Mouse (Mus musculus) hindbrain, embryonic 11.5 days (tissue): Measurements from ENCODE around the gene Arhgap15. TPM values are rescaled to one million over a fixed set of nuclear protein-coding genes. Genes with fewer than 3 reads are reported as not detected.
"Not testable (repeated sequence)": the region's sequence is repeated elsewhere in the genome, so short reads cannot be mapped to it uniquely, and the experiment has no call there.

Experiments used
- ATAC-seq: fragments of 200-750 bp; cut with Nextera tagmentation; 2 replicates; pipeline ENCODE4 v1.8.0; 2017; ENCODE audit warnings: mild to moderate bottlenecking, moderate TSS enrichment, moderate library complexity; ENCODE audit not compliant: low FRiP score
- DNase-seq: peaks from one replicate; pipeline ENCODE4 v3.0.0-alpha.2; 2015; ENCODE audit warnings: low spot score
- H3K27ac ChIP-seq: fragments of 300-500 bp; sonication (generic); 2 replicates; pipeline ENCODE4 v1.5.1; 2014; ENCODE audit warnings: mild to moderate bottlenecking, low read depth, low read length
- H3K27me3 ChIP-seq: fragments of 300-500 bp; sonication (generic); 2 replicates; pipeline ENCODE4 v1.6.1; 2014; ENCODE audit warnings: mild to moderate bottlenecking, low read length, moderate library complexity, mixed read lengths; ENCODE audit not compliant: control insufficient read depth, insufficient read depth
- H3K36me3 ChIP-seq: fragments of 300-500 bp; sonication (generic); 2 replicates; pipeline ENCODE4 v1.6.1; 2014; ENCODE audit warnings: mild to moderate bottlenecking, low read length, moderate library complexity, mixed read lengths; ENCODE audit not compliant: control insufficient read depth, insufficient read depth
- H3K4me1 ChIP-seq: fragments of 300-500 bp; sonication (generic); replicated peaks from 2 replicates; pipeline ENCODE4 v1.6.1; 2014; ENCODE audit warnings: low read length, mixed read lengths; ENCODE audit not compliant: control insufficient read depth, insufficient read depth
- H3K4me2 ChIP-seq: fragments of 300-500 bp; sonication (generic); replicated peaks from 2 replicates; pipeline ENCODE4 v1.6.1; 2014; ENCODE audit warnings: mild to moderate bottlenecking, low read depth, low read length
- H3K4me3 ChIP-seq: fragments of 300-500 bp; sonication (generic); 2 replicates; pipeline ENCODE4 v1.5.1; 2014; ENCODE audit warnings: low read depth, low read length
- H3K9ac ChIP-seq: fragments of 300-500 bp; sonication (generic); 2 replicates; pipeline ENCODE4 v1.6.1; 2014; ENCODE audit warnings: low read depth, low read length
- H3K9me3 ChIP-seq: fragments of 300-500 bp; sonication (generic); 2 replicates; pipeline ENCODE4 v1.6.1; 2016; ENCODE audit warnings: low read length; ENCODE audit not compliant: control insufficient read depth
- WGBS: fragments of 180-500 bp; shearing (Covaris S2); extraction: QIAGEN DNeasy Blood & Tissue Kit; methylation state at CpG from one replicate; pipeline ENCODE4 v1.1.7; 2014; 5-methylcytosine and 5-hydroxymethylcytosine counted together
- polyA plus RNA-seq: library from polyadenylated mRNA; unstranded; fragments of >200 nt; fragmentation: Nextera tagmentation; extraction: Ambion mirVana; gene quantifications from 2 replicates; pipeline ENCODE4 v1.2.1, GENCODE M21; 2014

The Arhgap15 gene
- polyA plus RNA-seq, 1 experiment from 2014 or later = 1.6 TPM

GRCm38 (mm10) chr2:43735071-43735470 lies 13.6 kb upstream of the Arhgap15 start:
- ATAC-seq, H3K27ac ChIP-seq, DNase-seq, H3K27me3 ChIP-seq, H3K4me1 ChIP-seq, H3K9ac ChIP-seq, H3K36me3 ChIP-seq, H3K4me2 ChIP-seq, H3K9me3 ChIP-seq, H3K4me3 ChIP-seq: not testable (repeated sequence)
- 96% methylated on average over 4 of the region's 4 CpGs for WGBS

- 90% methylated on average over 7 of the region's 7 CpGs for WGBS
- DNase-seq (no peak), ATAC-seq (no peak)
- Histone ChIP-seq H3K9me3 (no peaks in the 10 kb centered on the region), H3K27ac (no peak overlapping the region), H3K36me3 (no peaks in the 10 kb centered on the region), H3K4me1 (no peaks in the 10 kb centered on the region), H3K9ac (no peak overlapping the region), H3K4me2 (no peak overlapping the region), H3K4me3 (no peak overlapping the region), H3K27me3 (no peaks in the 10 kb centered on the region)
Observed at GRCm38 (mm10) chr2:43737546-43737945, 11.1 kb upstream of the Arhgap15 start.

GRCm38 (mm10) chr2:43738562-43739112 lies 10.0 kb upstream of the Arhgap15 start:
- no peaks in the 10 kb centered on the region for H3K9me3 ChIP-seq
- no peak overlapping the region for H3K4me2 ChIP-seq
- no peak overlapping the region for H3K9ac ChIP-seq
- ATAC-seq (no peak), DNase-seq (no peak)
- H3K27ac ChIP-seq = no peak overlapping the region
- 92% methylated on average over 10 of the region's 10 CpGs for WGBS
- H3K36me3 ChIP-seq = no peaks in the 10 kb centered on the region
- H3K4me3 ChIP-seq = no peak overlapping the region
- H3K4me1 ChIP-seq = no peaks in the 10 kb centered on the region
- no peaks in the 10 kb centered on the region for H3K27me3 ChIP-seq

GRCm38 (mm10) chr2:43739190-43739818 lies 9.3 kb upstream of the Arhgap15 start:
- DNase-seq (no peak), ATAC-seq (no peak)
- Histone ChIP-seq H3K36me3 (no peaks in the 10 kb centered on the region), H3K9ac (no peak overlapping the region), H3K4me2 (no peak overlapping the region), H3K4me1 (no peaks in the 10 kb centered on the region), H3K27me3 (no peaks in the 10 kb centered on the region), H3K27ac (no peak overlapping the region), H3K4me3 (no peak overlapping the region), H3K9me3 (no peaks in the 10 kb centered on the region)
- WGBS = 88% methylated on average over 9 of the region's 9 CpGs

GRCm38 (mm10) chr2:43749321-43749720 lies 697 bp downstream of the Arhgap15 start:
- no peaks in the 10 kb centered on the region for H3K27me3 ChIP-seq
- DNase-seq = no peak
- WGBS = 86% methylated on average over 3 of the region's 3 CpGs

GRCm38 (mm10) chr2:43755899-43756298 lies 7.3 kb downstream of the Arhgap15 start:
- Histone ChIP-seq H3K4me1 (no peaks in the 10 kb centered on the region), H3K27me3 (no peaks in the 10 kb centered on the region), H3K4me2 (no peak overlapping the region), H3K9me3 (no peaks in the 10 kb centered on the region), H3K27ac (no peak overlapping the region), H3K4me3 (no peak overlapping the region), H3K36me3 (no peaks in the 10 kb centered on the region), H3K9ac (no peak overlapping the region)
- 89% methylated on average over 3 of the region's 3 CpGs for WGBS
- no peak for DNase-seq
- no peak for ATAC-seq

More at GRCm38 (mm10) chr2:43749321-43749720, 697 bp downstream of the Arhgap15 start:
- ATAC-seq = no peak
- no peaks in the 10 kb centered on the region for H3K36me3 ChIP-seq
- H3K9me3 ChIP-seq = no peaks in the 10 kb centered on the region
- no peak overlapping the region for H3K27ac ChIP-seq
- H3K4me3 ChIP-seq = no peak overlapping the region
- no peak overlapping the region for H3K9ac ChIP-seq
- H3K4me1 ChIP-seq = no peaks in the 10 kb centered on the region
- H3K4me2 ChIP-seq = no peak overlapping the region

- ATAC-seq = no peak
- no peaks in the 10 kb centered on the region for H3K36me3 ChIP-seq
- H3K4me3 ChIP-seq = no peak overlapping the region
- H3K27ac ChIP-seq = no peak overlapping the region
- no peak overlapping the region for H3K9ac ChIP-seq
- WGBS = 82% methylated on average over 2 of the region's 2 CpGs
- H3K4me2 ChIP-seq = no peak overlapping the region
- no peak for DNase-seq
- no peaks in the 10 kb centered on the region for H3K27me3 ChIP-seq
- H3K9me3 ChIP-seq = no peaks in the 10 kb centered on the region
- no peaks in the 10 kb centered on the region for H3K4me1 ChIP-seq
Observed at GRCm38 (mm10) chr2:43756626-43757025, 8.0 kb downstream of the Arhgap15 start.

- no peaks in the 10 kb centered on the region for H3K4me1 ChIP-seq
- no peak for ATAC-seq
- H3K36me3 ChIP-seq = no peaks in the 10 kb centered on the region
- no peaks in the 10 kb centered on the region for H3K27me3 ChIP-seq
- no peaks in the 10 kb centered on the region for H3K9me3 ChIP-seq
- no peak overlapping the region for H3K4me3 ChIP-seq
- H3K4me2 ChIP-seq = no peak overlapping the region
- 86% methylated on average over 3 of the region's 3 CpGs for WGBS
- DNase-seq = no peak
- H3K27ac ChIP-seq = no peak overlapping the region
- no peak overlapping the region for H3K9ac ChIP-seq
Observed at GRCm38 (mm10) chr2:43761735-43762134, 13.1 kb downstream of the Arhgap15 start.

GRCm38 (mm10) chr2:43763279-43763678 lies 14.7 kb downstream of the Arhgap15 start:
- H3K4me3 ChIP-seq = no peak overlapping the region
- H3K4me2 ChIP-seq = no peak overlapping the region
- H3K4me1 ChIP-seq = no peaks in the 10 kb centered on the region
- no peaks in the 10 kb centered on the region for H3K36me3 ChIP-seq
- H3K9ac ChIP-seq = no peak overlapping the region
- no peaks in the 10 kb centered on the region for H3K27me3 ChIP-seq
- H3K27ac ChIP-seq = no peak overlapping the region
- ATAC-seq = no peak
- no peaks in the 10 kb centered on the region for H3K9me3 ChIP-seq
- WGBS = 82% methylated on average over 5 of the region's 5 CpGs
- DNase-seq = no peak
